Mouse (Mus musculus): ENCODE results near the gene Trp53bp1.

DNA sequence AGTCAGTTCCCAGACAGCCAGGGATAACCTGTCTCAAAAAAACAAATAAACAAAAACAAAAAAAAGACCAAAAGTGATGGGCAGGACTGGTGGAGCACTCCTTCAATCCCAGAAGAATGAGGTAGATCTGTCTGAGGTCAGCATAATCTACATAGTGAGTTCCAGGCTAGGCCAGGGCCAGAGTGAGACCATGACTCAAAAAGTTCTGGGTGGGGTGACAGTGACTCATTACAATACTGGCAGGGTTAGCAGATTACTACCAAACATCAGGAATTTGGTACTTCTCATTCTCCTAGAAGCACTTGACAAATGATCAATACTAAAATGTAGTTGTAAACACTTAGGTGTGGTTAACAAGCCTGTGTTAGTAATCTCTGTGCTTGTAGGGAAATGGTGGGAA, 51.2 kb downstream of the Trp53bp1 start:
- TF ChIP-seq POLR2A (IDR thresholded peaks at IDR 0.05; ENCODE audit: insufficient read depth, low read depth, low read length) (no peak), CTCF (IDR thresholded peaks at IDR 0.05; ENCODE audit: insufficient read depth, low read depth, low read length) (no peak)

All from olfactory bulb, adult 2 months (tissue).